9 mouse cellular contexts compared by ENCODE assay signal in genomic region chr7:49321124-49321531, GRCm38 (mm10).
DNase-seq lines count a peak whose midpoint lies in the region; ATAC-seq and TF ChIP-seq lines count a peak whose summit lies in the region.
"Had no signal": no experiment of that assay in that cellular context is flagged by ENCODE, and none has a peak within 500 bp of the region (broad histone marks: within the 10 kb centered on the region; RNA-seq: fewer than 3 reads in every experiment).

No protein-coding gene starts in this region.

- peaks cover 8% of the 10 kb centered on the region for H3K4me1 ChIP-seq in hindbrain, embryonic 16.5 days (ENCODE audit: control insufficient read depth, insufficient read depth, low read depth, low read length)
- H3K4me1 ChIP-seq in midbrain, postnatal 0 days (ENCODE audit: insufficient read depth, low read length): peaks cover 3% of the 10 kb centered on the region; the same call in 1 of the 2 replicates
- H3K4me1 ChIP-seq: megakaryocyte, embryonic 14.5 days had no signal

- no peaks in the 10 kb centered on the region for H3K27me3 ChIP-seq in hindbrain, embryonic 16.5 days (replicated peaks; ENCODE audit: control insufficient read depth, insufficient read depth, low read length)
- H3K27me3 ChIP-seq in midbrain, postnatal 0 days (ENCODE audit: insufficient read depth, low read length): no peaks in the 10 kb centered on the region
- H3K27me3 ChIP-seq: megakaryocyte, embryonic 14.5 days had no signal

- H3K27ac ChIP-seq in hindbrain, embryonic 16.5 days (ENCODE audit: low read depth, low read length): 0 out of 2 replicates have a peak overlapping the region, but pooled peaks have one; percentile 20
- no peak overlapping the region for H3K27ac ChIP-seq in midbrain, postnatal 0 days (ENCODE audit: low read depth, low read length)

- 64% methylated on average over 8 of the region's 8 CpGs for WGBS in hindbrain, embryonic 16.5 days
- 62% methylated on average over 8 of the region's 8 CpGs for WGBS in midbrain, postnatal 0 days

- intact Hi-C loops in left cerebral cortex, postnatal 10 days (cut with DNase I): no loop called here

- no peaks in the 10 kb centered on the region for H3K36me3 ChIP-seq in hindbrain, embryonic 16.5 days (ENCODE audit: control insufficient read depth, insufficient read depth, low read length)
- no peaks in the 10 kb centered on the region for H3K36me3 ChIP-seq in midbrain, postnatal 0 days (ENCODE audit: insufficient read depth, low read length)

- no peak overlapping the region for H3K9ac ChIP-seq in hindbrain, embryonic 16.5 days (ENCODE audit: low read depth, low read length)
- no peak overlapping the region for H3K9ac ChIP-seq in midbrain, postnatal 0 days (replicated peaks; ENCODE audit: low read length, poor library complexity, severe bottlenecking)

- H3K9me3 ChIP-seq in hindbrain, embryonic 16.5 days (ENCODE audit: control insufficient read depth, low read length): no peaks in the 10 kb centered on the region
- H3K9me3 ChIP-seq in midbrain, postnatal 0 days (ENCODE audit: low read length): no peaks in the 10 kb centered on the region

- H3K4me2 ChIP-seq in hindbrain, embryonic 16.5 days (ENCODE audit: low read length): no peak overlapping the region
- no peak overlapping the region for H3K4me2 ChIP-seq in midbrain, postnatal 0 days (ENCODE audit: low read depth, low read length, poor library complexity, severe bottlenecking)

- no peak for TF ChIP-seq CTCF in midbrain, postnatal 0 days (IDR thresholded peaks at IDR 0.05)

- no peak overlapping the region for H3K4me3 ChIP-seq in hindbrain, embryonic 16.5 days (ENCODE audit: low read length)
- no peak overlapping the region for H3K4me3 ChIP-seq in midbrain, postnatal 0 days (ENCODE audit: low read depth, low read length)
- H3K4me3 ChIP-seq: megakaryocyte, embryonic 14.5 days had no signal

- ATAC-seq in hindbrain, embryonic 16.5 days: peak; percentile 70; the same call in 1 of the 2 replicates
- ATAC-seq in midbrain, postnatal 0 days (ENCODE audit: low FRiP score): peak; percentile 20; the same call in 1 of the 2 replicates
- ATAC-seq in inflammation-experienced regulatory T-cells, adult 6 months: no peak

- peak; percentile 24 to 38 for DNase-seq in left cerebral cortex, postnatal 10 days (ENCODE audit: extremely low spot score in 1 of 2, low spot score in 2 of 2)
- no peak for DNase-seq in left cerebral cortex, adult 18-20 months (ENCODE audit: low spot score in 2 of 2)
- peak; percentile 41 for DNase-seq in cerebellum, adult 8-10 months
- peak; percentile 76 for DNase-seq in midbrain, postnatal 0 days (ENCODE audit: low spot score)
- no peak for DNase-seq in T-cell, adult 2 months (ENCODE audit: low spot score)
- no peak for DNase-seq in retina, embryonic 14.5 days (ENCODE audit: low spot score)

Comparison
In these comparisons a context has a peak if more than half of its experiments do, and no peak if none do; other contexts are left out.
1. DNase-seq: peak in left cerebral cortex, postnatal 10 days (2 of 2), cerebellum, adult 8-10 months (single experiment) and midbrain, postnatal 0 days (single experiment); none in left cerebral cortex, adult 18-20 months (0 of 2), T-cell, adult 2 months (single experiment) and retina, embryonic 14.5 days (single experiment).